Mouse (Mus musculus): ENCODE results near the gene Rnls. TPM values are rescaled to one million over a fixed set of nuclear protein-coding genes. Genes with fewer than 3 reads are reported as not detected.

Gene Rnls
- polyA plus RNA-seq, 1 experiment from 2014 or later = 1.3 TPM

- no peak overlapping the region for H3K4me2 ChIP-seq (ENCODE audit: low read depth, low read length)
- H3K27me3 ChIP-seq (ENCODE audit: control insufficient read depth, insufficient read depth, low read depth, low read length) = no peaks in the 10 kb centered on the region
These were observed 212.5 kb downstream of the Rnls start for GRCm38 (mm10) chr19:33179595-33179994.

GRCm38 (mm10) chr19:33178866-33179265 is 213.2 kb downstream of the Rnls start:
- no peak overlapping the region for H3K9ac ChIP-seq (ENCODE audit: low read depth, low read length)
- H3K4me2 ChIP-seq (ENCODE audit: low read depth, low read length) = no peak overlapping the region
- no peaks in the 10 kb centered on the region for H3K4me1 ChIP-seq (ENCODE audit: control insufficient read depth, low read depth, low read length)
- H3K27me3 ChIP-seq (ENCODE audit: control insufficient read depth, insufficient read depth, low read depth, low read length) = no peaks in the 10 kb centered on the region
- 52% methylated on average over 3 of the region's 3 CpGs for WGBS (ENCODE audit: insufficient replicate concordance)
- H3K27ac ChIP-seq (ENCODE audit: low read length) = no peak overlapping the region
- no peaks in the 10 kb centered on the region for H3K9me3 ChIP-seq (replicated peaks; ENCODE audit: control insufficient read depth, low read length)
- H3K4me3 ChIP-seq (ENCODE audit: low read depth, low read length) = no peak overlapping the region
- H3K36me3 ChIP-seq (ENCODE audit: control insufficient read depth, insufficient read depth) = no peaks in the 10 kb centered on the region
- no peak for ATAC-seq (ENCODE audit: low read depth)

More at GRCm38 (mm10) chr19:33179595-33179994, 212.5 kb downstream of the Rnls start:
- no peak overlapping the region for H3K9ac ChIP-seq (ENCODE audit: low read depth, low read length)
- no peaks in the 10 kb centered on the region for H3K36me3 ChIP-seq (ENCODE audit: control insufficient read depth, insufficient read depth)
- no peaks in the 10 kb centered on the region for H3K4me1 ChIP-seq (ENCODE audit: control insufficient read depth, low read depth, low read length)
- H3K4me3 ChIP-seq (ENCODE audit: low read depth, low read length) = no peak overlapping the region
- H3K9me3 ChIP-seq (replicated peaks; ENCODE audit: control insufficient read depth, low read length) = no peaks in the 10 kb centered on the region
- no peak overlapping the region for H3K27ac ChIP-seq (ENCODE audit: low read length)
- WGBS (ENCODE audit: insufficient replicate concordance) = 52% methylated on average over 5 of the region's 5 CpGs
- no peak for ATAC-seq (ENCODE audit: low read depth)

GRCm38 (mm10) chr19:33178367-33178766 is 213.7 kb downstream of the Rnls start:
- no peak overlapping the region for H3K4me3 ChIP-seq (ENCODE audit: low read depth, low read length)
- no peaks in the 10 kb centered on the region for H3K36me3 ChIP-seq (ENCODE audit: control insufficient read depth, insufficient read depth)
- H3K27ac ChIP-seq (ENCODE audit: low read length) = no peak overlapping the region
- no peaks in the 10 kb centered on the region for H3K9me3 ChIP-seq (replicated peaks; ENCODE audit: control insufficient read depth, low read length)
- H3K27me3 ChIP-seq (ENCODE audit: control insufficient read depth, insufficient read depth, low read depth, low read length) = no peaks in the 10 kb centered on the region
- no peak overlapping the region for H3K9ac ChIP-seq (ENCODE audit: low read depth, low read length)
- 44% methylated on average over 6 of the region's 6 CpGs for WGBS (ENCODE audit: insufficient replicate concordance)
- no peak for ATAC-seq (ENCODE audit: low read depth)
- H3K4me2 ChIP-seq (ENCODE audit: low read depth, low read length) = no peak overlapping the region
- H3K4me1 ChIP-seq (ENCODE audit: control insufficient read depth, low read depth, low read length) = no peaks in the 10 kb centered on the region

GRCm38 (mm10) chr19:33173991-33174390 is 218.1 kb downstream of the Rnls start:
- no peak overlapping the region for H3K27ac ChIP-seq (ENCODE audit: low read length)
- no peaks in the 10 kb centered on the region for H3K4me1 ChIP-seq (ENCODE audit: control insufficient read depth, low read depth, low read length)
- H3K9ac ChIP-seq (ENCODE audit: low read depth, low read length) = no peak overlapping the region
- no peaks in the 10 kb centered on the region for H3K9me3 ChIP-seq (replicated peaks; ENCODE audit: control insufficient read depth, low read length)
- H3K4me3 ChIP-seq (ENCODE audit: low read depth, low read length) = no peak overlapping the region
- no peaks in the 10 kb centered on the region for H3K27me3 ChIP-seq (ENCODE audit: control insufficient read depth, insufficient read depth, low read depth, low read length)
- H3K4me2 ChIP-seq (ENCODE audit: low read depth, low read length) = no peak overlapping the region
- ATAC-seq (ENCODE audit: low read depth) = no peak
- H3K36me3 ChIP-seq (ENCODE audit: control insufficient read depth, insufficient read depth) = no peaks in the 10 kb centered on the region

DNA sequence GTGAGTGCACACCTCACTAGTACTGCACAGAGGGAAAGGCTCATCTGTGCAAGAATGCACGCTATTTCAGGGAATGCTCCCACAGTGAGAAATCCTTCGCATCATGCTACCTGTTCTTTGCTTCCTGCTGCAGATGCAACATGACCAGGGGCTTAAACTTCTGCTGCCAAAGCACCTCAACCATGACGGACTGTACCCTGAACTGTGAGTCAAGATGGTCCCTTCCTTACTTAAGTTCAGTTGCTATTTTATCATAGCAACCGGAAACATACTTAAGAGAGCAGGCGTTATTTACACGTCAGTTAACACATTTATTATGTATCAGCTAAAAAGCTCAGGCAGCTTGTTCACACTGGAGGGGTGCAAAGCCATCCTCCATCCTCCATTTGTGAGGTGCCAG is 222.2 kb downstream of the Rnls start:
- Histone ChIP-seq H3K27me3 (ENCODE audit: control insufficient read depth, insufficient read depth, low read depth, low read length) (no peaks in the 10 kb centered on the region), H3K36me3 (ENCODE audit: control insufficient read depth, insufficient read depth) (no peaks in the 10 kb centered on the region), H3K4me2 (ENCODE audit: low read depth, low read length) (no peak overlapping the region), H3K9ac (ENCODE audit: low read depth, low read length) (no peak overlapping the region), H3K4me3 (ENCODE audit: low read depth, low read length) (no peak overlapping the region), H3K4me1 (ENCODE audit: control insufficient read depth, low read depth, low read length) (no peaks in the 10 kb centered on the region; the same call in 1 of the 2 replicates), H3K27ac (ENCODE audit: low read length) (no peak overlapping the region), H3K9me3 (replicated peaks; ENCODE audit: control insufficient read depth, low read length) (no peaks in the 10 kb centered on the region)
- no peak for ATAC-seq (ENCODE audit: low read depth)
- 74% methylated on average over 6 of the region's 6 CpGs for WGBS (ENCODE audit: insufficient replicate concordance)

- H3K27ac ChIP-seq (ENCODE audit: low read length) = no peak overlapping the region
- no peaks in the 10 kb centered on the region for H3K27me3 ChIP-seq (ENCODE audit: control insufficient read depth, insufficient read depth, low read depth, low read length)
- H3K9me3 ChIP-seq (replicated peaks; ENCODE audit: control insufficient read depth, low read length) = no peaks in the 10 kb centered on the region
- H3K4me3 ChIP-seq (ENCODE audit: low read depth, low read length) = no peak overlapping the region
- peak overlapping the region; percentile 38; the same call in 1 of the 2 replicates for H3K4me2 ChIP-seq (ENCODE audit: low read depth, low read length)
- no peak overlapping the region for H3K9ac ChIP-seq (ENCODE audit: low read depth, low read length)
- no peak for ATAC-seq (ENCODE audit: low read depth)
- WGBS (ENCODE audit: insufficient replicate concordance) = 62% methylated on average over 17 of the region's 17 CpGs
- H3K36me3 ChIP-seq (ENCODE audit: control insufficient read depth, insufficient read depth) = no peaks in the 10 kb centered on the region
- no peaks in the 10 kb centered on the region; the same call in 1 of the 2 replicates for H3K4me1 ChIP-seq (ENCODE audit: control insufficient read depth, low read depth, low read length)
These were observed 224.4 kb downstream of the Rnls start for GRCm38 (mm10) chr19:33167528-33168264.

GRCm38 (mm10) chr19:33164801-33165200 is 227.3 kb downstream of the Rnls start:
- Histone ChIP-seq H3K27ac (ENCODE audit: low read length) (no peak overlapping the region), H3K4me1 (ENCODE audit: control insufficient read depth, low read depth, low read length) (no peaks in the 10 kb centered on the region; the same call in 1 of the 2 replicates), H3K27me3 (ENCODE audit: control insufficient read depth, insufficient read depth, low read depth, low read length) (no peaks in the 10 kb centered on the region), H3K4me2 (ENCODE audit: low read depth, low read length) (no peak overlapping the region), H3K4me3 (ENCODE audit: low read depth, low read length) (no peak overlapping the region), H3K36me3 (ENCODE audit: control insufficient read depth, insufficient read depth) (no peaks in the 10 kb centered on the region), H3K9me3 (replicated peaks; ENCODE audit: control insufficient read depth, low read length) (no peaks in the 10 kb centered on the region), H3K9ac (ENCODE audit: low read depth, low read length) (no peak overlapping the region)
- ATAC-seq (ENCODE audit: low read depth) = no peak
- WGBS (ENCODE audit: insufficient replicate concordance) = 49% methylated on average over 5 of the region's 5 CpGs

GRCm38 (mm10) chr19:33161903-33162302 is 230.2 kb downstream of the Rnls start:
- H3K4me2 ChIP-seq (ENCODE audit: low read depth, low read length) = no peak overlapping the region
- no peak for ATAC-seq (ENCODE audit: low read depth)

DNA sequence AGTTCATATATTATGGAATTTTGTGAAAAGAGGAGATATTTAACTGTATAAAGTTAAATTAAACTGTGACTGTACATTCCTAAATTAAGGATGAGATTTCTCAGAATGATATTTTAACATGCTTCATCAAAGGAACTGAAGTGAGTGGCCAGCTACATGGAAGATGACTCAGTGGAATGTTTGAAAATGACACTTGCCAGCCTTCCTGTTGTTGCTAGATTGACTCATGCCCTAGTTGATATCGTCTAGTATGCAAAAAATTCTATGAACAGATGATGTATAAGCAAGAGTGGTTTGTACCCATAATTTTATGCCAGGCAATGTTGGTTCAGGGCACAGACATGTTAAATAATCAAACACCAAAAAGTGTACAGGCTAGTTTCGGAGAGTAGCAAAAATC is 232.2 kb downstream of the Rnls start:
- no peaks in the 10 kb centered on the region for H3K27me3 ChIP-seq (ENCODE audit: control insufficient read depth, insufficient read depth, low read depth, low read length)
- no peaks in the 10 kb centered on the region for H3K4me1 ChIP-seq (ENCODE audit: control insufficient read depth, low read depth, low read length)
- no peak for ATAC-seq (ENCODE audit: low read depth)
- no peak overlapping the region for H3K27ac ChIP-seq (ENCODE audit: low read length)
- H3K4me2 ChIP-seq (ENCODE audit: low read depth, low read length) = no peak overlapping the region
- H3K4me3 ChIP-seq (ENCODE audit: low read depth, low read length) = no peak overlapping the region
- no peak overlapping the region for H3K9ac ChIP-seq (ENCODE audit: low read depth, low read length)
- H3K9me3 ChIP-seq (replicated peaks; ENCODE audit: control insufficient read depth, low read length) = no peaks in the 10 kb centered on the region
- H3K36me3 ChIP-seq (ENCODE audit: control insufficient read depth, insufficient read depth) = no peaks in the 10 kb centered on the region
- WGBS (ENCODE audit: insufficient replicate concordance) = 61% methylated on average over 2 of the region's 2 CpGs

More at GRCm38 (mm10) chr19:33161903-33162302, 230.2 kb downstream of the Rnls start:
- no peak overlapping the region for H3K27ac ChIP-seq (ENCODE audit: low read length)
- H3K9ac ChIP-seq (ENCODE audit: low read depth, low read length) = no peak overlapping the region
- H3K9me3 ChIP-seq (replicated peaks; ENCODE audit: control insufficient read depth, low read length) = no peaks in the 10 kb centered on the region
- WGBS (ENCODE audit: insufficient replicate concordance) = 59% methylated on average over 1 of the region's 1 CpGs
- H3K4me3 ChIP-seq (ENCODE audit: low read depth, low read length) = no peak overlapping the region
- no peaks in the 10 kb centered on the region for H3K36me3 ChIP-seq (ENCODE audit: control insufficient read depth, insufficient read depth)
- no peaks in the 10 kb centered on the region for H3K27me3 ChIP-seq (ENCODE audit: control insufficient read depth, insufficient read depth, low read depth, low read length)
- H3K4me1 ChIP-seq (ENCODE audit: control insufficient read depth, low read depth, low read length) = no peaks in the 10 kb centered on the region

All from liver, embryonic 16.5 days (tissue).